Mouse (Mus musculus) liver, embryonic 13.5 days (tissue): ENCODE results near the gene Ttc24. TPM values are rescaled to one million over a fixed set of nuclear protein-coding genes. Genes with fewer than 3 reads are reported as not detected.

Source experiments
- ATAC-seq: fragments of 200-750 bp; cut with Nextera tagmentation; 2 replicates; pipeline ENCODE4 v1.8.0; 2017; ENCODE audit warnings: low read depth, mild to moderate bottlenecking, moderate number of reproducible peaks, moderate library complexity
- DNase-seq: peaks from one replicate; pipeline ENCODE4 v3.0.0; 2022
- H3K27ac ChIP-seq: fragments of 300-500 bp; sonication (generic); 2 replicates; pipeline ENCODE4 v1.5.1; 2015; ENCODE audit warnings: moderate library complexity, mild to moderate bottlenecking, inconsistent platforms
- H3K27me3 ChIP-seq: fragments of 300-500 bp; sonication (generic); 2 replicates; pipeline ENCODE4 v1.6.1; 2015; ENCODE audit warnings: mild to moderate bottlenecking, inconsistent platforms
- H3K36me3 ChIP-seq: fragments of 300-500 bp; sonication (generic); 2 replicates; pipeline ENCODE4 v1.6.1; 2015; ENCODE audit warnings: mild to moderate bottlenecking, inconsistent platforms
- H3K4me1 ChIP-seq: fragments of 300-500 bp; sonication (generic); replicated peaks from 2 replicates; pipeline ENCODE4 v1.6.1; 2015; ENCODE audit warnings: inconsistent platforms
- H3K4me2 ChIP-seq: fragments of 300-500 bp; sonication (generic); 2 replicates; pipeline ENCODE4 v1.6.1; 2015; ENCODE audit warnings: inconsistent platforms, mild to moderate bottlenecking, moderate library complexity
- H3K4me3 ChIP-seq: fragments of 300-500 bp; sonication (generic); replicated peaks from 2 replicates; pipeline ENCODE4 v1.5.1; 2015; ENCODE audit warnings: mild to moderate bottlenecking, inconsistent platforms
- H3K9ac ChIP-seq: fragments of 300-500 bp; sonication (generic); 2 replicates; pipeline ENCODE4 v1.6.1; 2015; ENCODE audit warnings: mild to moderate bottlenecking, inconsistent platforms
- H3K9me3 ChIP-seq: fragments of 300-500 bp; sonication (generic); replicated peaks from 2 replicates; pipeline ENCODE4 v1.6.1; 2016; ENCODE audit warnings: inconsistent platforms
- WGBS: fragments of 180-500 bp; shearing (Covaris S2); methylation state at CpG from one replicate; pipeline ENCODE4 v1.1.7; 2015; ENCODE audit not compliant: insufficient replicate concordance; 5-methylcytosine and 5-hydroxymethylcytosine counted together
- polyA plus RNA-seq: library from polyadenylated mRNA; unstranded; fragments of >200 nt; fragmentation: Nextera tagmentation; extraction: Ambion mirVana; gene quantifications from 2 replicates; pipeline ENCODE4 v1.2.1, GENCODE M21; 2015

Ttc24 gene
- polyA plus RNA-seq, 1 experiment from 2014 or later = not detected

GRCm38 (mm10) chr3:88042661-88043421, 35.3 kb downstream of the Ttc24 start, which contains the start of gene Gpatch4:
Gene Gpatch4 (plus strand): TSS chr3:88043108.
- H3K4me2 ChIP-seq = peak within 1 kb of the TSS; percentile 81
- H3K9ac ChIP-seq = peak within 1 kb of the TSS; percentile 75
- H3K27me3 ChIP-seq = peaks cover 26% of the 10 kb centered on the region
- H3K36me3 ChIP-seq = peaks cover 16% of the 10 kb centered on the region
- no peaks in the 10 kb centered on the region for H3K9me3 ChIP-seq
- H3K4me3 ChIP-seq = peak within 1 kb of the TSS; percentile 80
- no peak within 1 kb of the TSS for H3K27ac ChIP-seq
- WGBS = 8% methylated on average over 36 of the region's 36 CpGs
- ATAC-seq (peak; percentile 94), DNase-seq (peak; percentile 81)
- H3K4me1 ChIP-seq = peaks cover 19% of the 10 kb centered on the region

GRCm38 (mm10) chr3:88035561-88036293, 42.4 kb downstream of the Ttc24 start:
- Histone ChIP-seq H3K4me3 (no peak overlapping the region), H3K27ac (no peak overlapping the region), H3K9me3 (no peaks in the 10 kb centered on the region), H3K4me2 (no peak overlapping the region), H3K4me1 (no peaks in the 10 kb centered on the region), H3K9ac (no peak overlapping the region), H3K36me3 (no peaks in the 10 kb centered on the region), H3K27me3 (peaks cover 70% of the 10 kb centered on the region)
- DNase-seq (no peak), ATAC-seq (no peak)
- WGBS = 36% methylated on average over 1 of the region's 1 CpGs

- H3K9me3 ChIP-seq = no peaks in the 10 kb centered on the region
- ATAC-seq = no peak
- no peak for DNase-seq
- no peaks in the 10 kb centered on the region for H3K4me1 ChIP-seq
- H3K27me3 ChIP-seq = peaks cover 70% of the 10 kb centered on the region
- H3K4me2 ChIP-seq = no peak overlapping the region
- H3K9ac ChIP-seq = no peak overlapping the region
- 47% methylated on average over 5 of the region's 5 CpGs for WGBS
- H3K27ac ChIP-seq = no peak overlapping the region
- no peaks in the 10 kb centered on the region for H3K36me3 ChIP-seq
- no peak overlapping the region for H3K4me3 ChIP-seq
Observed at GRCm38 (mm10) chr3:88033506-88033905, 44.6 kb downstream of the Ttc24 start.

DNA sequence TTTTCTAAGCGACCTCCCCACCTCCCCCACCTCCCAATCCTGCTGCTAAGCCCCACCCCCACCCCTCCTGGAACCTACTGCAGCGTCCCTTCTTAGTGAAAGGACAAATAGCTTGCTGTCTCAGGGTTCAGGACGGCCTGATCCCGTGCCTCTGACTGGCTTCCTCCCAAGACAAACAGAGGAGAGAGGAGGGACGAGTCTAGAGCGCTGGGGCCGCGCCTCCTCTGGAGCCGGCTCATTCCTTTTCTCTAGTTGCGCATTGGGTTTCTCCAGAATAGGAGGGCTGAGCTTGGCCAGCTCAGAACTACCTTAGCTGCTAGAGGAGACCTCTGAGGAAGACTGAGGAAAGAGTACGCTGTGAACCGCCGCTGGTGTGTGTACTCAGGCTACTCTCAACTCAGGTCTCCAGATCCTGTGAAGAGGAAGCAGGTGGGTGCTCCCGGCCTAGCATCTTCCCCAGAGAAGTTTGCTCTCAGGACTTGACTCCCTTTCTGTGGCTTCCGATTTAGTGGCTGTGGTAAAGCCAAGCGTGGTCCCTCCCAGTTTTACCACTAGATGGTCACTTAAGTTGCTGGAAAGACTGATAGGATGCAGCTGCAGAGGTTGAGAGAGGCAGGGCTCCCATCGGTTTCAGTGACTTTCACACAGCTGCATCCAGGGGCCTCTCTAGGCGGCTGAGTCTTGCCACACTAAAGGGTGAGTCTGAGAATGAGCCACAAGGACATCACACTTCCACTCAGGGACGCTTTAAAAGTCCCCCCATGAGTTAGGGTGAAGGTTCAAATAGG, 47.3 kb downstream of the Ttc24 start:
- Histone ChIP-seq H3K27ac (no peak overlapping the region), H3K36me3 (no peaks in the 10 kb centered on the region), H3K9ac (no peak overlapping the region), H3K9me3 (no peaks in the 10 kb centered on the region; the same call in 1 of the 2 replicates), H3K4me2 (no peak overlapping the region), H3K4me1 (no peaks in the 10 kb centered on the region), H3K4me3 (no peak overlapping the region), H3K27me3 (peaks cover 71% of the 10 kb centered on the region)
- DNase-seq = no peak
- WGBS = 10% methylated on average over 19 of the region's 19 CpGs
- ATAC-seq = no peak

GRCm38 (mm10) chr3:88027434-88028186, 50.5 kb downstream of the Ttc24 start, which contains the start of gene Hapln2:
Gene Hapln2 (minus strand): TSS chr3:88027583.
- Histone ChIP-seq H3K4me3 (no peak within 1 kb of the TSS), H3K27ac (no peak within 1 kb of the TSS), H3K9me3 (no peaks in the 10 kb centered on the region; the same call in 1 of the 2 replicates), H3K27me3 (peaks cover 82% of the 10 kb centered on the region), H3K9ac (no peak within 1 kb of the TSS), H3K36me3 (no peaks in the 10 kb centered on the region), H3K4me2 (no peak within 1 kb of the TSS), H3K4me1 (peaks cover 11% of the 10 kb centered on the region)
- DNase-seq (no peak), ATAC-seq (no peak)
- 42% methylated on average over 5 of the region's 5 CpGs for WGBS

GRCm38 (mm10) chr3:88026823-88027222, 51.3 kb downstream of the Ttc24 start:
- peaks cover 15% of the 10 kb centered on the region for H3K4me1 ChIP-seq
- no peaks in the 10 kb centered on the region; the same call in 1 of the 2 replicates for H3K9me3 ChIP-seq
- WGBS = 46% methylated on average over 7 of the region's 7 CpGs
- DNase-seq = no peak
- H3K27me3 ChIP-seq = peaks cover 82% of the 10 kb centered on the region
- ATAC-seq = no peak
- no peak overlapping the region for H3K9ac ChIP-seq
- no peaks in the 10 kb centered on the region for H3K36me3 ChIP-seq
- H3K4me2 ChIP-seq = no peak overlapping the region
- H3K4me3 ChIP-seq = no peak overlapping the region
- H3K27ac ChIP-seq = no peak overlapping the region

DNA sequence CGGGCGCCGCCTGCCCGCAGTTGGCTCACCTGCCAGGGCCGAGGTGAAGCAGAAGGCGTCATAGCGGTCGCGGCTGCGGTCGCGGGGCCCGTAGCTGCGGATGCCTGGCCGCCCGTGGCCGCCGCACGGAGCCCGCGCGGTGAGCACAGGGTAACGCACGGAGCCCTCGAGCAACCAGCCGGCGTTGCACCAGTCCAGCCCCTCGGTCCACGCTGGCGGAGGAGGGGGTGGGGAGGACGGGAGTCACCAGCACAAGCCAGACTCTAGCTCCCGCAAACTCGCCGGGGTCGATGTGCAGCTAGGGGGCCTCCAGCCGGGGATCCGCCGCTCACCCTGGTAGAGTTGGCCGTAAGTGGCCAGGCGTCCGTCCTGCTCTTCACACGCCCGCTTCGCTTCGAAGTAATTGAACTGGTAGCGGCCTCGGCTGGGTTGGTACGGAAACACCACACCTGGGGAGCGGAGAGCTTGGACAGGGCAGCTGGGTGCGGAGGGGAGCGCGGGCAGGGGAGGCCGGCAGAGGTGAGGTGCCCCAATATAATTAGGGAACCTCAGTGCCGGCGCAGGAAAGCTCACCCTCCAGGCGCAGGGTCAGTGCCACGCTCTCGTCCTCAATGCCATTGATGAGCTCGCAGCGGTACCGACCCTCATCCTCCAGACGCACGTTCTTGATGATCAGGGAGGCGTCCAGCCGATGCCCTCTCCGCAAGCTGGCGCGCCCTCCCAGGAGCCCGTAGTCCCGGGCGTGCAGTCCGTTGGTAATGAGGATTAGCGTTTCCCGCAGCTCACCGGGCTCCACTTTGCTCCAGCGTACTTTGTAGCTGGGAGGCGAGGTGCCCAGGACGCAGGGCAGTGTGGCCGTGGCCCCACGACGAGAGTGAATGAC, 54.7 kb downstream of the Ttc24 start:
- ATAC-seq (peak; percentile 41), DNase-seq (no peak)
- H3K9ac ChIP-seq = no peak overlapping the region

GRCm38 (mm10) chr3:88022322-88023191, 55.5 kb downstream of the Ttc24 start:
- DNase-seq = peak; percentile 90
- WGBS = 2% methylated on average over 66 of the region's 66 CpGs
- no peaks in the 10 kb centered on the region for H3K36me3 ChIP-seq
- no peak overlapping the region for H3K9ac ChIP-seq
- H3K27ac ChIP-seq = no peak overlapping the region
- H3K4me3 ChIP-seq = peak overlapping the region; percentile 56
- peaks cover 15% of the 10 kb centered on the region for H3K4me1 ChIP-seq
- H3K9me3 ChIP-seq = no peaks in the 10 kb centered on the region
- ATAC-seq = peak; percentile 87
- peaks cover 87% of the 10 kb centered on the region for H3K27me3 ChIP-seq
- peak overlapping the region; percentile 84 for H3K4me2 ChIP-seq

More for the DNA sequence above, 54.7 kb downstream of the Ttc24 start:
- Histone ChIP-seq H3K9me3 (no peaks in the 10 kb centered on the region; the same call in 1 of the 2 replicates), H3K4me3 (peak overlapping the region; percentile 56), H3K4me1 (peaks cover 15% of the 10 kb centered on the region), H3K27ac (no peak overlapping the region), H3K36me3 (no peaks in the 10 kb centered on the region), H3K27me3 (peaks cover 84% of the 10 kb centered on the region), H3K4me2 (peak overlapping the region; percentile 84)
- WGBS = 2% methylated on average over 81 of the region's 81 CpGs
